Mouse (Mus musculus): ENCODE data around the gene Gm45618. TPM values are rescaled to one million over a fixed set of nuclear protein-coding genes. Genes with fewer than 3 reads are reported as not detected.

Gm45618 gene
- total RNA-seq, 4 experiments from 2014 or later: not detected

DNA sequence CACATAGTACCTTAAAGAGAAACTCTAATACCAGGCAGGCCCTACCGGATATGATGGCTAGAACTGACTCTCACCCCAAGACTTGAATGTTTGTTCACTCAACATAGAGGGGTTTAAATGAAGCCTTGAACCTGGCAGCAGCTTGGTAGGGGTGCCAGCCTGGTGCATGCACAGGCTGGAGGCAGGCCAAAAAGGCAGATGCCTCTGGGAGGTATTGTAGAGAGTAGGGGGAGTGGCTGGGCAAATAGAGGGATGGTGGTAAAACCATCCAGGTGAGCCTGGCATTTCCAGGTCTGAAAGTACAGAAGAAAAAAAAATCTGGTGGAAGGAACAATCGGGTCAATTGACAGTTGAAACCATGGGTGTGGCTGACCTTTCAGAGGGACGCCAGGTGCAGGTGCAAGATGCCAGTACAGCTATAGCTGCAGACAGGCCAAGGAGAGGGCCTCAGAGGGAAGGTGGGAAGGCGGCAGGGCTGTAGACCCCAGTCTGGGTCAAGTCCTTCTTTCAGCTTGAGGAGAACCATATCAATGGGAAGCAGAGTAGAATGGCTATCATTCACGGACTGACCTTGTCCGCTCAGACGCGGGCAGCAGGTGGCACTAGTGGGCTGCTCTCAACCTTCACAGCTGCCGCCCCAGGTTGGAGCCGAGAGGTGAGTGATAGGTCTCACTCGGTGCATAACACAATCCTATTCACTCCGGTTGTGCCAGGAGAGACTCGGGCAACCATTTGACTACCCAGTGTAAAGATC lies 49.9 kb downstream of the Gm45618 start:
- peak in 1 of 2 experiments; percentile 72 for DNase-seq (ENCODE audit: low spot score in 2 of 2)

Other genes starting within 250 kb of the Gm45618 start
- 100 to 1,000 TPM; 107 to 115 (median 111) TPM for gene Tollip, start 202.2 kb downstream of the Gm45618 start, total RNA-seq (2022)
- 100 to 1,000 TPM; 190 to 209 (median 202) TPM for gene Brsk2, start 171.0 kb downstream of the Gm45618 start, total RNA-seq (2022)
- gene Mob2, start 59.7 kb downstream of the Gm45618 start, total RNA-seq (2022): 10 to 100 TPM; 32.6 to 34.9 (median 33.7) TPM
- 100 to 1,000 TPM; 127 to 151 (median 133) TPM for gene Dusp8, start 24.9 kb downstream of the Gm45618 start, total RNA-seq (2022)
- not detected for gene Gm39115, start 15.3 kb upstream of the Gm45618 start, total RNA-seq (2022)
- gene Gm45337, start 23.9 kb upstream of the Gm45618 start, total RNA-seq (2022): not detected
- not detected for gene Gm29735, start 36.4 kb upstream of the Gm45618 start, total RNA-seq (2022)
- gene Gm4553, start 45.0 kb upstream of the Gm45618 start, total RNA-seq (2022): not detected
- gene Krtap5-2, start 55.3 kb upstream of the Gm45618 start, total RNA-seq (2022): not detected
- not detected for gene Gm10153, start 69.7 kb upstream of the Gm45618 start, total RNA-seq (2022)
- gene Krtap5-3, start 80.6 kb upstream of the Gm45618 start, total RNA-seq (2022): not detected
- not detected for gene Gm7579, start 91.1 kb upstream of the Gm45618 start, total RNA-seq (2022)
- gene Krtap5-5, start 109.2 kb upstream of the Gm45618 start, total RNA-seq (2022): not detected
- not detected for gene Gm40460, start 120.3 kb upstream of the Gm45618 start, total RNA-seq (2022)
- gene Gm2431, start 137.6 kb upstream of the Gm45618 start, total RNA-seq (2022): not detected
- gene Gm4559, start 153.6 kb upstream of the Gm45618 start, total RNA-seq (2022): not detected
- gene Krtap5-1, start 176.4 kb upstream of the Gm45618 start, total RNA-seq (2022): not detected
- not detected for gene Krtap5-4, start 182.8 kb upstream of the Gm45618 start, total RNA-seq (2022)